Mouse (Mus musculus) T-helper 2 cell (primary cell): ENCODE results near the gene Syt16.

ENCODE experiments used
- in situ Hi-C: fragments of 300-600 bp; cut with MboI, MseI; formaldehyde crosslinking; loops from one replicate; pipeline ENCODE4 v1.15.1; 2025; ENCODE audit warnings: high pct_unique_total_duplicates

Gene Syt16

GRCm38 (mm10) chr12:74009448-74009911 lies 12.0 kb downstream of the Syt16 start:
- in situ Hi-C loops = no loop called here

- in situ Hi-C loops = no loop called here
These were observed 16.3 kb downstream of the Syt16 start for GRCm38 (mm10) chr12:74013739-74014138.

- in situ Hi-C loops = no loop called here
These were observed 17.3 kb downstream of the Syt16 start for GRCm38 (mm10) chr12:74014739-74015270.

GRCm38 (mm10) chr12:74015491-74015890 lies 18.0 kb downstream of the Syt16 start:
- in situ Hi-C loops = no loop called here

- in situ Hi-C loops = no loop called here
These were observed 25.8 kb downstream of the Syt16 start for GRCm38 (mm10) chr12:74023260-74023659.

- in situ Hi-C loops = no loop called here
These were observed 27.5 kb downstream of the Syt16 start for GRCm38 (mm10) chr12:74024912-74025311.

- in situ Hi-C loops = no loop called here
These were observed 45.8 kb downstream of the Syt16 start for GRCm38 (mm10) chr12:74043225-74043624.

- in situ Hi-C loops = no loop called here
These were observed 46.3 kb downstream of the Syt16 start for GRCm38 (mm10) chr12:74043755-74044154.

- in situ Hi-C loops = no loop called here
These were observed 46.8 kb downstream of the Syt16 start for GRCm38 (mm10) chr12:74044241-74044640.

- in situ Hi-C loops = loop anchor here (25.0 kb wide), 1 partner anchor 232 kb away; no protein-coding TSS in a partner anchor
These were observed 58.0 kb downstream of the Syt16 start for GRCm38 (mm10) chr12:74055336-74055931.

GRCm38 (mm10) chr12:74056162-74056561 lies 58.7 kb downstream of the Syt16 start:
- in situ Hi-C loops = loop anchor here (25.0 kb wide), 1 partner anchor 231 kb away; no protein-coding TSS in a partner anchor

- in situ Hi-C loops = loop anchor here (25.0 kb wide), 1 partner anchor 225 kb away; no protein-coding TSS in a partner anchor
These were observed 65.1 kb downstream of the Syt16 start for GRCm38 (mm10) chr12:74062547-74062946.

GRCm38 (mm10) chr12:74068912-74069311 lies 71.5 kb downstream of the Syt16 start:
- in situ Hi-C loops = loop anchor here (25.0 kb wide), 1 partner anchor 218 kb away; no protein-coding TSS in a partner anchor

- in situ Hi-C loops = no loop called here
These were observed 78.1 kb downstream of the Syt16 start for GRCm38 (mm10) chr12:74075590-74075989.

GRCm38 (mm10) chr12:74076091-74076490 lies 78.6 kb downstream of the Syt16 start:
- in situ Hi-C loops = no loop called here

- in situ Hi-C loops = no loop called here
These were observed 83.7 kb downstream of the Syt16 start for GRCm38 (mm10) chr12:74081122-74081521.

GRCm38 (mm10) chr12:74084389-74084788 lies 86.9 kb downstream of the Syt16 start:
- in situ Hi-C loops = no loop called here

- in situ Hi-C loops = no loop called here
These were observed 89.6 kb downstream of the Syt16 start for GRCm38 (mm10) chr12:74087086-74087485.

- in situ Hi-C loops = no loop called here
These were observed 92.1 kb downstream of the Syt16 start for GRCm38 (mm10) chr12:74089342-74090131.

- in situ Hi-C loops = no loop called here
These were observed 95.1 kb downstream of the Syt16 start for GRCm38 (mm10) chr12:74092546-74092945.

GRCm38 (mm10) chr12:74093110-74093509 lies 95.6 kb downstream of the Syt16 start:
- in situ Hi-C loops = no loop called here

- in situ Hi-C loops = no loop called here
These were observed 97.2 kb downstream of the Syt16 start for GRCm38 (mm10) chr12:74094701-74095100.
